Mouse (Mus musculus): ENCODE data around the gene Oser1.

DNA sequence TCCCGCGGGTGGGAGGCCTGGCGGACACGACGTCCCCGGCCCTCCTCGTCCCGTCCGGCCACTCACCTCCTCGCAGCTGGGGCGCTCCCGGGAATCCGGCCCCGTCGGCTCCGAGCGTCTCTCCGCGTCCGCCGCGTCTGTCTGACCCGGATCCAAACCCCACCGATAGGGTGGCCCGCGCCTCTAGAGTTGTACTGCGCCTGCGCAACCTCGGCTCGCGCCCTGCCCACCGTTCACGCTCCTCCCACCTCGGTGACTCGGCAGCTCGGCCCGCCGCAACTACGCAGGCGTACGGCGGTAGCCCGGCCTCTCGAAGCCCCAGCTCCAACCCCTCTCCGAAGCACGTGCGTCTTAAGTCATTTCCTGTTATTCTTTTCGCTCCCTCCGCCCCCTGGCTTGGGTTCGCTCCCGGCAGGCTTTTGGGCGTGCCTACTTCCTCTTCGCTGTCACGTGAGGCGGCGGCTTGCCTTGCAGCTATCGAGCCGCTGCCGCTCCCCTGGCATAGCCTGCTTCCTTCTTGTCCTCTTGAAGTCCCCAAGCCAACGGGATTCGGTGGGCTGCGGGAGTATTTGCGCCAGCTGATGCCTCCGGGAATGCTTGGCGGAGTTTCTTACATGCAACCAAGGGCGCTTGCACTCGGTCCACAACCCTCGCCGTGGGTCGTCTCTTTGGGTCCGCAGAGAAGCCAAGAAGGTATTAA is 5.0 kb downstream of the Oser1 start:
- TF ChIP-seq GATA1 (IDR thresholded peaks at IDR 0.05; ENCODE audit: borderline replicate concordance, low read length) = no peak
- TF ChIP-seq FLI1 (IDR thresholded peaks at IDR 0.05; ENCODE audit: low read length) = peak; percentile 44; the same call in 1 of the 2 replicates

Measured in megakaryocyte, embryonic 14.5 days (primary cell).